Mouse (Mus musculus): Measurements from ENCODE around the gene Furin. TPM values are rescaled to one million over a fixed set of nuclear protein-coding genes. Genes with fewer than 3 reads are reported as not detected.
"Not testable (repeated sequence)": the region's sequence is repeated elsewhere in the genome, so short reads cannot be mapped to it uniquely, and the experiment has no call there.

The Furin gene
- total RNA-seq, 4 experiments from 2014 or later, result 153 to 192 (median 166) TPM

GRCm38 (mm10) chr7:80400571-80400970, 4.7 kb downstream of the Furin start:
- no peak for DNase-seq

DNA sequence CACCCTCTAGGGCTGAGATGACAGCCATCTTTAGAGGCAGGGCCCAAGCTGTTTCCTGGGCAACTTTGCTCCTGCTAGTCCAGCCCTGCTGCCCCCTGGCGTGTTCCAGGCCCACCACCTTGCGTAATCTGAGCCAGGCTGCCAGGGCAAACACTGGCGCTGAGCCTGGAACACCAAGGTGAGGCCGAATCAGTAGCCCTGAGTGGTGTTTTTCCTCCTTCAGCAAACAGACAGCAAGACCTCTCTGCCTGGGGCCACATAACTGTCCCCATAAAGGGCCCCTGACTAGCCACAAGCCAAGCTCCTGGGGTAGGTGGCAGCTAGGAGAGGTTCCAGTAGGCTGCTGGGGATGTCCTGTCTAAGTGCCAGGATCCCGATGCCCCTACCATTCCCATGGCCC, 5.1 kb downstream of the Furin start:
- peak; percentile 72 for DNase-seq

GRCm38 (mm10) chr7:80398654-80399444, 6.4 kb downstream of the Furin start:
- DNase-seq, result no peak

DNA sequence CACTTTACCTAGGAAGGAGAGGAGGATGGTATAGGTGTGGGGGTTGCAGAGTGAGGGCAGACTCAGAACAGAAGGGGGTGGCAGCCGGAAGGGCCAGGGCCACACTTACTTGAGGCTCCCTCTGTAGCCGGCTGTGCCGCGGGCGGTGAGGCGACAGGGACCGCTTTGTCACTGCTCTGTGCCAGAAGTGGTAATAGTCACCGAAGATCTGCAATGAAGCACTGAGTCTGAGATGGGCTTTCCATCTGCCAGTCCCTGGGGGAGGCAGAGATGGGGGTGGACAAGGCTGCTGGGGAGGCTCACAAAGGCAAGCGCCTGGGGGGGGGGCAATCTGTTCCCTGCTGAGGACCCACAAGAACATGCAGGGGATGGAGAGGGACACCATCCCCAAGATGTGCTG, 7.2 kb downstream of the Furin start:
- no peak for DNase-seq

- DNase-seq, result not testable (repeated sequence)
These were observed 8.8 kb downstream of the Furin start for GRCm38 (mm10) chr7:80396427-80396826.

GRCm38 (mm10) chr7:80394600-80394999, 10.6 kb downstream of the Furin start:
- no peak for DNase-seq

DNA sequence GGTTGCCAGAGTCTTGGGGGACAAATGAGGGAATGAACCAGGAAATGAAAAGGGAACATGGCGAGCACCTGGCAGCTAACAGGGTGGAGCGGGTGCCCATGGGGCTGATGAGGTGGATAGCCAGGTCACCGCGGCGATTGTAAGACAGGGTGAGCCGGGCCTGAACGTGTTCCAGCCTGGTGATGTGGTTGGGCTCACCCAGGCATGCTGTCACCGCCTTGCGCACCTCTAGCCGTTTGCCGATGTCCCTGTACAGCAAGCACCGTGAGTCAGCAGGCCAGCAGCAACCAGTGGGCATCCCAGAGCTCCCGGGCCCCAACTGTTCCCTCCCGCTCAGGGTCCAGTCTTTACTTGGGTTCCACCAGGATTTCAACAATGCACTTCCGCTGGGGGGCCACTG, 13.1 kb downstream of the Furin start:
- no peak for DNase-seq

DNA sequence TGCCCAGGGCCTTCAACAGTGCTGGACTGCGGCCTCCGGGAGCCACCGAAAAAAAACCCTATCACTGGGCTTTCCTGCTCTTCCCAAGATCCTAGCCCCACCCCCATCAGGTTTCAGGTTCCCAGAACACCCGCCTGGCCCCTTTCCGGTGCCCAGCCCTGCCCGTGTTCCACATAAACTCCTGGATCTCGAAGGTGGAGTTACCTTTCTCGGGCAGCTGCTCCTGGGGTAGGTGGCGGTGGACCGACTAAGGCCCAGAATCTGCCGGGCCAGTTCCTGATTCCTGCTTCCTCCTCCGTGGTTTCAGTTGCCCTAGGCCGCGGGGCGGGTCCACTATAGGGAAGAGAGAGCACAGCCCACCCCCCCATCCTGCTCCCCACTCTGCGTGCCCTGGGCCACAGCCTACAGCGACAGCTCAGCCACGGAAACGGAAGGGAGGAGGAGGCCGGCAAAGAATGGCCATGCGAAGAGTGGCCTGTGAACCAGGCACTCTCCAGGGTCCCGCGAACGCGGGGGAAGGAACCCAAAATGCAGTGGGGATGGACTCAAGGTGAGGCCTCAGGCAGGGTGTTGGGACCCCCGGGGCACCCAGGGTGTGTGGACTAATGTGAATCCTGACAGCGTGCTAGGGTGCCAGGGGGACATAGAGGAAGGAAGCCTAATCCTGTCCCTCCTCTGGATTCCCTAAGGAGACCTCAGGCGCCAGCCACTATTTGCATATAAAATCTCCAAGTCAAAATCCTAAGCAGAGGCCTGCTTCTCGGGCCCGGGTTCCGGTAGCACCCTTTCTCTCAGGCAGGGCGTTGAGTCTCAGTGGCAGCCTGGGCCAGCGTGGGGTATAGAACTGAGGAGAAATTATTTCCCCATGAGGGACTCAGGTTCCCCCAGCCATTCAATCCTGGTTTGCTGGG, 17.3 kb downstream of the Furin start, which contains the start of gene Fes:
Gene Fes, minus strand, starts transcription at position 314 of the 911 bp plus-strand sequence.
- no peak for DNase-seq

- no peak for DNase-seq
These were observed 18.1 kb downstream of the Furin start for GRCm38 (mm10) chr7:80387033-80387632.

- DNase-seq, result peak; percentile 81
These were observed 18.9 kb downstream of the Furin start for GRCm38 (mm10) chr7:80386235-80386930.

- no peak for DNase-seq
These were observed 22.3 kb downstream of the Furin start for GRCm38 (mm10) chr7:80382919-80383318.

DNA sequence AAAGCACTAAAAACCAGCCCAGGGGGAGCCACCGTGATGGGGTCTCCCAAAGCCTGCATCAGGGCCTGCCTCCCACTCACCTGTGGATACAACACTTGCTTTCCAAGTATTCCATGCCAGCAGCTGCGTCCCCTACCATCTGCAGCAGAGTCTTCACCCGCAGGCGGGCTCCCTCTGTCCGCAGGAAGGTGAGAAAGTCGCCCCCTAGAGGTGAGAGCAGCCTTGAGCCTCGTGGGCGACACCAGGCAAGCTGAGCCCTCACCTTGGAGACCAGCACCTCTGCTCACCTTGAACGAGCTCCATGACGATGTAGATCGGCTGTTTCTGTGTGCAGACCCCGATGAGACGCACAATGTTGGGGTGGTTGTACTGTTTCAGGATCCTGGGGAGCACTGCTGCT, 25.7 kb downstream of the Furin start:
- no peak for DNase-seq

DNA sequence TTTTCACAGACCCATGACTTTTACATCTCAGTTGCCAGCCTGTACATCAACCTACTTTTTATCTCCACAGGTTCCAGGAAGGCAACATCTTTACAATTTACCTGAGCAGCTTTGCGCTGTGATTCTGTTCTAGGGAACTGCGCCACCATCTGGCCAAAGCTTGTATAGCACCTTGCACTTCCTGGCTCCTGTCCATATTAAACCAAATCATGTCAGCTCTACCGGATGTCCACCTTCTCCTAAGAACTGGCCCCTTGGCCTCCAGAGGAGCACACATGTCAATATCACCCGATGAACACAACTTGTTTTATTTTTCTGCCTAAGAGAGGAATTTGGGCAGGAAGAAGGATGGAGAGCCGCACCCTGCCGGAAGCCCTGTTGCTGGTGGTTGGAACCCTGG, 27.8 kb downstream of the Furin start:
- no peak for DNase-seq

- no peak for DNase-seq
These were observed 29.0 kb downstream of the Furin start for GRCm38 (mm10) chr7:80376192-80376591.

DNA sequence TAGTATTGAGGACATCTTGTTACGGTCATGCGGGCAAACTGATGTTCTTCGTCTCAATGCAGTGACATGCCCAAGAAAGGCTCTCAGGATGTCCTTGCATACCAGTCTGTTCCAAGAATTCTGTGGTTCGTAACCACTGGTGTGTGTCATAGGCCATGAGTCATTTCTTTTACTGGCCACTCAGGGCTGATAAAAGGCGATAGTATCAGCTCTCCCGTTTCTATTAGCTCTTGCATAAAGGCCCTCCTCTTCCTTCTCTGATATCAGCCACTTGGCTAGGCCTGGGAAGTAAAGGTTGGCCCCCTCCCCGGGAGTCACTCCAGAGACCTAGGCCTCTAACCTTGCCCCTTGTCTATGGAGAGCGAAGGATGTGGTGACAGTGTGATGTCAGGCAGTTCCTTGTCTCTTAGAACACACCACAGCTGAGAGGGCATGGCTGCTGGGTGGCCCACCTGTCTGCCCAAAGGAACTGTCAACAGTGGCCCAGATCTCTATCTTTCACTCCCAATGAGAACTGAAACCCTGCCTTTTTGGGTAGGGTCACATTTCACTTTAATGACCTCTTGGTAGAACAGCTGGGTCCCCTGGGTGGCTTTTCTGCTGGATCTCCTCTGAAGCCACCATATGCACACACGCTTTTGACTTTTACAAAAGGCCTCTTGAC, 29.7 kb downstream of the Furin start:
- DNase-seq, result peak; percentile 75

GRCm38 (mm10) chr7:80374733-80375132, 30.5 kb downstream of the Furin start:
- DNase-seq, result no peak

GRCm38 (mm10) chr7:80374280-80374679, 31.0 kb downstream of the Furin start:
- no peak for DNase-seq

GRCm38 (mm10) chr7:80373850-80374249, 31.4 kb downstream of the Furin start:
- DNase-seq, result no peak

DNA sequence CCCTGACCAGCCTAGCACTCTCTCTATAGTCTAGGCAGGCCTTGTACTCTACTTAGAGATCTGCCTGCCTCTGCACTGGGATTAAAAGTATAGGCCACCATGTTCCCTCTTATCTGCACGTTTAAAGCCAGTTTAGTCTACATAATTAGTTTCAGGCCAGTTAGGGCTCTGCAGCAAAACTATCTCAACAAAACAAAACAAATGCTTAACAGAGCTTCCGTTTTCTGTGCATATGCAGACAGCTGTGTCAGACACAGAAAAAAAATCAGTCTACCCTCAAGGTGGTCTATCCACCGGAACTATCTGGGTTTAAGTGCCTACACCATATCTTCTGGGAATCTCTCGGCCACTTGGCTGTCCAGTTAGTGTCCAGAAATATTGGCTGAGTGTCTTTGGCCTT, 31.9 kb downstream of the Furin start:
- DNase-seq, result no peak

GRCm38 (mm10) chr7:80372667-80373066, 32.6 kb downstream of the Furin start:
- no peak for DNase-seq

DNA sequence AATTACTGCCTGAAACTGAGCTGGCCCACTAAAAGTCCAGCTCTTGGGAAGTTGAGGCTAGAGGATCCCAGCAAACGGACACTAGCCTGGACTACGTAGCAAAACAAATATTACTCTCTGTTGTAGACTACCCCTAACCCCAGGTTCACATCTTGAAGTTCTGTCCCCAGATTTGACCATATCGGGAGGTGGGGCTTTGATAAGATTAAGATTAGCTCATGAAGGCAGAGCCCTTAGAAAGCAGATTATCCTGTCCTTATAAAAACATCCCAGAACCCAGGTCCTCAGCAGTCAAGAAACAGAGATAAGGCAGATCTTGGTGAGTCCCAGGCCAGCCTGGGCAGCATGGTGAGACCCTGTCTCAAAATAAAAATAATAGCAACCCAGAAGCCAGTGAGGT, 33.1 kb downstream of the Furin start:
- no peak for DNase-seq

All from adrenal gland, adult 8-10 months (tissue).